Mouse (Mus musculus) brain, adult 2 months (tissue): ENCODE data around the gene Ercc1.
A peak's percentile ranks its signal among the peaks of the same experiment; 100 is the strongest.

ENCODE experiments used
- DNase-seq: peaks from one replicate; pipeline ENCODE4 v3.0.0; 2011; ENCODE audit warnings: low read depth, low spot score

The Ercc1 gene

DNA sequence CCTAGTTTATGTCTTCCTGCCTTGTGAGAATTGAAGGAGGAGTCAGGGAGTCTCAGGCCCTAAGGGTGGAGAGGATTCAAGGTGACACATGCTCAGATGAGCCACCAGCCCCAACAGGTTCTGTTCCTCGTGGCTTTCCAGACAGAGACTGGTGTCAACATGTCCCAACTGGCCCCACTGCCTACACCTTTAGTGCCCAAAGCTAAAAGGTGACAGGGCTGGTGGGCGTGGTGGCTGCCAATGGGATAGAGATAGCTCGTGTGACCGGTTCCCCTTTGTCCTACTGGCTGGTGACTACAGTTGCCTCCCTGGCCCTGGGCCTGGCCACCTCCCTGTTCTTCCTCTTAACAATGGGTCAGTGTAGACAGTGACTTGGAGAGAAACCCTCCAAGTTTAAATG lies 20.8 kb downstream of the Ercc1 start:
- DNase-seq = no peak

DNA sequence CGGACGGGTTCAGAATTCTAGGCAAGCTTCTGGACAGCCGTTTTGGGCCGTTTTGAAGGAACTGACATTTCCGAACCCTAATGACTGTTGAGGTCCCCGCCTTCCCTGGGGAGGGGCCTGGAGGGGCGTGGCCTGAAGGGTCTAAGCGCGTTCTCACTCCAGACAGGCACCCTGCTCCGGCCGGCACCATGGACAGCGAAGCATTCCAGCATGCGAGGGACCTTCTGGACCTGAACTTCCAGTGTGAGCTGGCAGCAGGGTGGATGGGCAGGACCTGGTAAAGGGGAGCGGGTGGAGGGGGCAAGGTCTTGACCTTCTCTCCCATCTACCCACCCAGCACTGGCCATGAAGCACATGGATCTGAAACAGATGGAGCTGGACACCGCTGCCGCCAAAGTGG lies 23.8 kb downstream of the Ercc1 start:
- DNase-seq = no peak

DNA sequence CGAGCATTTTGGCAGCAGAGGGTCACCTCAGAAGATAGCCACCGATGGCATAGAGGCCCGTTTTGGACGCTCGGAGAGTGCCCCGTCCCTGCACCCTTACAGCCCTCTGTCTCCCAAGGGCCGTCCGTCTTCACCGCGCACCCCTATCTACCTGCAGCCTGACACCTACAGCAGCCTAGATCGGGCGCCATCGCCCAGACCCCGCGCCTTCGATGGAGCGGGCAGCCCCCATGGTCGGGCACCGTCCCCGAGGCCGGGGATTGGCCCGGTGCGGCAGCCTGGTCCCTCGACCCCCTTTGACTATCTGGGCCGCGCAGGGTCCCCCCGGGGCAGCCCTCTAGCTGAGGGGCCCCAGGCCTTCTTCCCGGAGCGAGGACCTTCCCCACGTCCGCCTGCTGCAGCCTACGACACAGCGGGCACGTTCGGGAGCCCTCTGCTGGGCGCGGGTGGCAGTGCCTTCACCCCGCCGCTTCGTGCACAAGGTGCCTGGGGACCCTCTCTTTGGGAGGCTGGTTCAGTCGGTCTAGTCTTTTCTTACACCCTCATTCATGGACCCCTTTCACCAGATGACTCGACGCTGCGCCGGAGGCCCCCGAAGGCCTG lies 25.3 kb downstream of the Ercc1 start:
- peak; percentile 69 for DNase-seq

DNA sequence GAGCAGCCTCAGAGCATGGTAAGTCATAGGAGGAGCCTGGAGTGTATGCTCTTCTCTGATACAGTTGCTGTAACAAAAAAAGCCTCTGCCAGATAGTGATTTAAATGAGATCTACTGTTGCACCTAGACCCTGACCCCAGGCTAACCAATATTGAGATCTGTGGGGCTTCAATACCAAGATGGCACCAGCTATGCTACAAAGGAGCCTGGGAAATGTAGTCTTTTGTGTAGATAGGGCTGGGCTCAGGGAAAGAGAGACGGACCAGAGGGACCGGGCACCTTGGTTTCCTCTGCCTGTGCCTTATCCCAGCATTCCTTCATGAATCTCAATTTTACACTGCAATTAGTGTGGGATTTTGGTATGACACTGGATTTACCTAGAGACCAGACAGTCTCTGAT lies 28.8 kb downstream of the Ercc1 start:
- DNase-seq = no peak

- no peak for DNase-seq
These were observed 30.8 kb downstream of the Ercc1 start for GRCm38 (mm10) chr7:19375368-19375767.

DNA sequence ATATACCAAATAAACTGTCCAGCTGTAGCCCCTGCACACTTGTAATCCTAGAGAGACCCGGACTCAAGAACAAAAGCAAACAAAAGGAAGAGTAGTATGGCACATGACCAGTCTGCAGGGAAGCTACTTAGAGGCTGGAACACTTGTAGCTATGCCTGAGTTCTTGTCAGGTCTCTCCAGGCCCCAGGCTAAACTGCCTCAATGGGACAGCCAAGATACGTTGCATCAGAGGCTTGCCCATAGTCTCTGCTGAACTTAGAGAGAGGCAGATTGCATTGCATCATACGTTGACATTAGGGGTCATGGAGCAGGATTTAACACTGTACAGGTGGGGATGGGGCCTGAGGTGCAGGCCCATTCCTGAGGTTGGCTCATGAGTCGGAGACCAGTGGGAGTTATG lies 31.4 kb downstream of the Ercc1 start:
- DNase-seq = no peak

GRCm38 (mm10) chr7:19378049-19378448 lies 33.5 kb downstream of the Ercc1 start:
- no peak for DNase-seq

DNA sequence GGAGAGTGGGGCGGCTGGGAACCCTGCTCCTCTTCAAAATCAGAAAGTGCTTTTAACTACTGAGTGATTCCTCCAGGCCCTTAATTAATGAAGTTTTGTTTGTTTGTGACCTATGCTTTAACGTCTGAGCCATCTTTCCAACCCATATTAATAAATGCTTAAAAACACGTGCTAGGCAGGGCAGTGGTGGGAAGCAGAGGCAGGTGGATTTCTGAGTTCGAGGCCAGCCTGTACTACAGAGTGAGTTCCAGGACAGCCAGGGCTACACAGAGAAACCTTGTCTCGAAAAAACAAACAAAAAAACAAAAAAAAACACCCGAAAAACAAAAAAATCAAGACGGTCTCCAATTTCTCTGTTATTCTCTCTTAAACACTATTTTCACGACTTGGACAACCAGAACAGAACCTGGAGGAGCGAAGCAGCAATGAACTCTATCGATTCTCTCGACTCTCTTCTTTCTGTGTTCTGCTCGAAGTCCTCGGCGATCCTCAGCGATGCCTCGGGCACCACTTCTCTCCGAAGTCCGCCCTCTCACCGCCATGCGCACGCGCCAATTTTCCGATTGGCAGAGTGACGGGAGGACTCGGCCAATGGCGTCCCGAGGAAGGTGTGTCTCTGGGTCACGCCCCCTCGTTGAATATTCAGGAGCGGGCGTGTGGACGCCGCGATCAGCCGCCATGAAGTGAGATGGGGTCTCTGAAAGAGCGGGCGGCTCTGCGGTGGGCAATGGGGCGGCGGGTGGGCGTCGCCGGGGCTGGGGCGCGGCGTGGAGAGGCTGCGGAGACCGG lies 37.0 kb downstream of the Ercc1 start, which contains the start of gene Ercc2:
TSS of gene Ercc2 (plus strand) at position 634 of the 789 bp plus-strand sequence.
- peak; percentile 100 for DNase-seq

- DNase-seq = peak; percentile 26
These were observed 37.6 kb downstream of the Ercc1 start for GRCm38 (mm10) chr7:19382166-19382541.

- DNase-seq = no peak
These were observed 39.1 kb downstream of the Ercc1 start for GRCm38 (mm10) chr7:19383708-19384107.

DNA sequence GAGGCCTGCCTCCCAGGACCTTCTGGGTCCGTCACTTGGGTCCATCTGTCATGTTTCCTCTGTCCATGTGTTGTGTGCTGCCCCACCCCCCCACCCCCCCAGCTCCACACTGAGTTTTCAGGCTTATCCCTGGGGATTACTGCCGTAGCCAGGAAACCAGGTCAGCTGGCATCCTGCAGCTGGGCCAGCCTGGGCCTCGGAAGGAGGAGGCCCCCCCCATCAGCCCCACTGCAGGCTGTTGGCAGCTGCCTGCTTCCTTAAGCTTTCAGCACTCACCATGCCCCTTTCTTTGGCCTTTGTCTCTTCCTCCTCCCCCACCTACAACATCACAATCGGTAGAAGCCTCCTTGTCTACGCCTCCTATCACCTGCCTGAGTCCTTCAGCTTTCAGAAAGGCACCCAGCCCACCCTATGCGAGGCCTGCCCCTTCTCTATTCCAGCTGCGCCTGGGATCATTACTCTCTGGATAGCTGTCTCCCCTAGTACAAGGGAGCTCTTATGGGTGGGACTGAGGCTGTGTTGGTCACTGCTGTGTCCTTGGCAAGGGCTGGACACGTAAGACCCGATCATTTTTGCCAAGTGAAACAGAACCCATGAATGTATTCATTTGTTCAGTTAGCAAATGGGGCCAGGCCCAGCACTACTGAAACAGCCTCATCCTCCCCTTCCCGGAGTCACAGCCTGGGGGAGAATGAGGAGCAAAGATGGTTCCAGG lies 44.3 kb downstream of the Ercc1 start:
- DNase-seq = peak; percentile 63

GRCm38 (mm10) chr7:19394484-19394883 lies 49.9 kb downstream of the Ercc1 start:
- DNase-seq = no peak

DNA sequence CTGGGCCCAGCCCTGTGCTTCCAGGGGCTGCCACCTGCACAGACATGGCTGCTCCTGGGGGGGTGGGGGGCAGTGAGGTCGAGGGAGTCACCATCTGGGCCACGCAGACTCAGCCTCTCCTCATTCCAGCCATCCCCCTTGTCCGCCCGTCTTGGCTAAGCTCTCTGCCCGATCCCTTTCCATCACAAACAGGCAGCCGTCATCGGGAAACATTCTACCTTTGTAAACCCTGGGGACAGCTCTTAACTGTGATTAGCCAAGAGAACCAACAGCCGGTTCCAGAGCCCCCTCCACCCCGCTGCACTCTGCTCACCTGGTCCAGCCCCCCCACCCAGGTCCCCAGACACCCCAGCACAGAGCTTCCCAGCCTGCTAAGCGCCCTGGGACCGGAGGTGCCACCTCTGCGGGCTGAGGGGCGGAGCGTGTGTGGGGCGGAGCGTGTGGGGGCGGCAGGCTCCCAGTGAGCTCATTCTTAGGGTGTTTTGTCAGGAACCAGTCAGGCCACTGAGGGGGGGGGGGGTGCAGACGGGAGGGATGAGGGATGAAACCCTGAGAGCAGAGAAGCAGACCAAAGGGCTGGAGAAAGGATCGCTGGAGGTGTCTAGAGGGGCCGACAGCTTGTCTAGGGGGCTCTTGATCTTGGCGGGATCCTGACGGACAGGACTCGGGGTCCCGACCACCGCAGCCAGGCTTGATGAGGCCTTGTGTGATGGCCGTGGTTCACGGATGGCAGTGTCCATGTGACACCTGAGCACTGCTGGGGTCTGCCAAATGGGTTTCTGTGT lies 55.1 kb downstream of the Ercc1 start:
- DNase-seq = no peak

DNA sequence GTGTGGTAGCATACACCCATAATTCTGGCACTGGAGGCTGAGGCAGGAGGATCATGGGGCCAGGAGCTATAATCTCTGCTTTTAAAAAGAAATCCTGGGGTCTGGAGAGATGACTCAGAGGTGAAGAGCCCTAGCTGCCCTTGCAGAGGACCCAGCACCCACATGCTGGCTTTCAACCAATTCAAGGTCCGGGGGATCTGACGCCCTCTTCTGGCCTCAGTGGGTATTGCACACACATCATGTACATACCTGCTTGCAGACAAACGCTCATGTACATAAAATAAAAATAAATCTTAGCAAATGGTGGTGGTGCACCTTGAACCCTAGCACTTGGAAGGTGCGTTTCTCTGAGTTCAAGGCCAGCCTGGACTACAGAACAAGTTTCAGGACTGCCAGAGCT lies 56.4 kb downstream of the Ercc1 start:
- DNase-seq = no peak

DNA sequence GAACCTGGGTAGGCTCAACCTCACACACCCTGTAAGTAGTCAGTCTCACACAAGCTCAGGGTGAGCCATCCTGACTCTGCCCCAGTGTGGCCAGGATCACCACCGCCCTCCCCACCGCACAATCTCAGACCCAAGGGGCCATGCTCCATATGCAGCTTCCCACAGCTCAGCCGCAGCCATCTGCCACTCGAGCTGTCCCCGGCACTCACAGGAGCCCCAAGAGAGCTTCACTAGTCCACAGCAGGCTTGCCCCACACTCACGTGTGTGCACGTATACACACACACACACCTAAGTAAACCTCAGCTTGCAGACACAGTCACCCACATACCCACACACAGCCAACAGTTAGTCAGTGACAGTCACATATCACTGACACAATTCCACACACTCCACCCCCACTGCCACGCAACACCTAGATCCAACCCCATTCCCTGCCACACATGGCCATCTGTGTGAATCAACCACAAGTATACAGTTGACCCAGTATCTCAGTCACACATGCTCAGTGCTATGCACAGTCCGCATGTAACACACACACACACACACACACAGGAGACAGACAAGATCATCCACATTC lies 58.0 kb downstream of the Ercc1 start:
- peak; percentile 47 for DNase-seq

- no peak for DNase-seq
These were observed 59.2 kb downstream of the Ercc1 start, which contains the start of gene Klc3 for GRCm38 (mm10) chr7:19403731-19404296. Gene Klc3, minus strand, starts transcription at chr7:19404104.

DNA sequence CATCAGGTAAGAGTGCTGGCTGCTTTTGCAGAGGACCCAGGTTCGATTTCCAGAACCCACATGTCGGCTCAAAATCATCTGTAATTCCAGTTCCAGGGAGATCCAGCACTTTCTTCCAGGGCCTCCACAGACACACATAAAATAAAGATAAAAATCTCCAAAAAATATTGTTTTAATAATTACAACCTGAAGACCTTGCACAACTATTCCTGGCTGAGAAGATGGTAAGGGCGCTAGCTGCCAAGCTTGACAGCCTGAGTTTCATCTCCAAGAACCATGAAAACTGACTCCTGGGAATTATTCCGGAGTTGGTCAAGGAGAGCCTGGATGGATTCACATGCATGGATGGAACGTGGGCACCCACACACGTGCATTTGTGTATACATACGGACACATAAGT lies 59.9 kb downstream of the Ercc1 start, which contains the start of gene Ckm:
TSS of gene Ckm (plus strand) at position 301 of the 400 bp plus-strand sequence.
- no peak for DNase-seq

GRCm38 (mm10) chr7:19405417-19405816 lies 60.8 kb downstream of the Ercc1 start:
- peak; percentile 72 for DNase-seq
